Mouse (Mus musculus): ENCODE data around the gene Necab3. TPM values are rescaled to one million over a fixed set of nuclear protein-coding genes. Genes with fewer than 3 reads are reported as not detected.
A peak's percentile ranks its signal among the peaks of the same experiment; 100 is the strongest.

Gene Necab3
- polyA plus RNA-seq, 1 experiment: 0.46 TPM

- Histone ChIP-seq H3K27me3 (ENCODE audit: control insufficient read depth, insufficient read depth, insufficient read length) (no peaks in the 10 kb centered on the region), H3ac (ENCODE audit: control insufficient read depth, insufficient read length, low read depth) (no peak overlapping the region), H3K36me3 (ENCODE audit: control insufficient read depth, insufficient read depth) (peaks cover 20% of the 10 kb centered on the region), H3K79me3 (ENCODE audit: low read depth) (no peaks in the 10 kb centered on the region), H3K79me2 (ENCODE audit: control insufficient read depth, insufficient read depth) (no peaks in the 10 kb centered on the region), H3K4me3 (ENCODE audit: insufficient read depth, poor library complexity, severe bottlenecking) (no peak overlapping the region)
- TF ChIP-seq CEBPB (IDR thresholded peaks at IDR 0.05; ENCODE audit: low read depth) (no peak), MYOD1 (IDR thresholded peaks at IDR 0.05; ENCODE audit: control insufficient read depth, insufficient read length, low read depth) (no peak), MYOG (IDR thresholded peaks at IDR 0.05; ENCODE audit: control insufficient read depth, extremely low read depth, insufficient read length) (no peak), MAX (IDR thresholded peaks at IDR 0.05) (no peak), CTCF (IDR thresholded peaks at IDR 0.05; ENCODE audit: control insufficient read depth, insufficient read depth, insufficient read length) (no peak), USF1 (IDR thresholded peaks at IDR 0.05; ENCODE audit: low read depth) (no peak), FOSL1 (IDR thresholded peaks at IDR 0.05; ENCODE audit: insufficient read depth, low read length, poor library complexity, severe bottlenecking) (no peak)
Observed at GRCm38 (mm10) chr2:154557184-154557832, 1.4 kb downstream of the Necab3 start.

GRCm38 (mm10) chr2:154555235-154555634 is 3.5 kb downstream of the Necab3 start:
- H3K36me3 ChIP-seq (ENCODE audit: control insufficient read depth, insufficient read depth): peaks cover under 1% of the 10 kb centered on the region
- H3K79me3 ChIP-seq (ENCODE audit: low read depth): no peaks in the 10 kb centered on the region
- H3K27me3 ChIP-seq (ENCODE audit: control insufficient read depth, insufficient read depth, insufficient read length): no peaks in the 10 kb centered on the region
- H3K79me2 ChIP-seq (ENCODE audit: control insufficient read depth, insufficient read depth): no peaks in the 10 kb centered on the region
- TF ChIP-seq MAX (IDR thresholded peaks at IDR 0.05) (no peak), CEBPB (IDR thresholded peaks at IDR 0.05; ENCODE audit: low read depth) (no peak), FOSL1 (IDR thresholded peaks at IDR 0.05; ENCODE audit: insufficient read depth, low read length, poor library complexity, severe bottlenecking) (no peak), CTCF (IDR thresholded peaks at IDR 0.05; ENCODE audit: control insufficient read depth, insufficient read depth, insufficient read length) (no peak), MYOG (IDR thresholded peaks at IDR 0.05; ENCODE audit: control insufficient read depth, extremely low read depth, insufficient read length) (no peak), USF1 (IDR thresholded peaks at IDR 0.05; ENCODE audit: low read depth) (no peak), MYOD1 (IDR thresholded peaks at IDR 0.05; ENCODE audit: control insufficient read depth, insufficient read length, low read depth) (no peak)
- no peak overlapping the region for H3K4me3 ChIP-seq (ENCODE audit: insufficient read depth, poor library complexity, severe bottlenecking)
- no peak overlapping the region for H3ac ChIP-seq (ENCODE audit: control insufficient read depth, insufficient read length, low read depth)

- no peak overlapping the region for H3K4me3 ChIP-seq (ENCODE audit: insufficient read depth, poor library complexity, severe bottlenecking)
- no peak overlapping the region for H3ac ChIP-seq (ENCODE audit: control insufficient read depth, insufficient read length, low read depth)
- TF ChIP-seq CTCF (IDR thresholded peaks at IDR 0.05; ENCODE audit: control insufficient read depth, insufficient read depth, insufficient read length) (peak; percentile 35), MYOG (IDR thresholded peaks at IDR 0.05; ENCODE audit: control insufficient read depth, extremely low read depth, insufficient read length) (no peak)
Observed at GRCm38 (mm10) chr2:154552424-154552907, 6.2 kb downstream of the Necab3 start.

GRCm38 (mm10) chr2:154551927-154552326 is 6.8 kb downstream of the Necab3 start:
- H3K4me3 ChIP-seq (ENCODE audit: insufficient read depth, poor library complexity, severe bottlenecking): no peak overlapping the region
- TF ChIP-seq MYOD1 (IDR thresholded peaks at IDR 0.05; ENCODE audit: control insufficient read depth, insufficient read length, low read depth): no peak
- no peak for TF ChIP-seq CEBPB (IDR thresholded peaks at IDR 0.05; ENCODE audit: low read depth)
- no peak for TF ChIP-seq FOSL1 (IDR thresholded peaks at IDR 0.05; ENCODE audit: insufficient read depth, low read length, poor library complexity, severe bottlenecking)
- TF ChIP-seq MAX (IDR thresholded peaks at IDR 0.05): no peak
- TF ChIP-seq CTCF (IDR thresholded peaks at IDR 0.05; ENCODE audit: control insufficient read depth, insufficient read depth, insufficient read length): no peak
- no peaks in the 10 kb centered on the region for H3K27me3 ChIP-seq (ENCODE audit: control insufficient read depth, insufficient read depth, insufficient read length)
- H3K79me3 ChIP-seq (ENCODE audit: low read depth): no peaks in the 10 kb centered on the region
- no peak overlapping the region for H3ac ChIP-seq (ENCODE audit: control insufficient read depth, insufficient read length, low read depth)
- no peaks in the 10 kb centered on the region for H3K36me3 ChIP-seq (ENCODE audit: control insufficient read depth, insufficient read depth)
- H3K79me2 ChIP-seq (ENCODE audit: control insufficient read depth, insufficient read depth): no peaks in the 10 kb centered on the region

More at GRCm38 (mm10) chr2:154552424-154552907, 6.2 kb downstream of the Necab3 start:
- no peaks in the 10 kb centered on the region for H3K36me3 ChIP-seq (ENCODE audit: control insufficient read depth, insufficient read depth)
- no peaks in the 10 kb centered on the region for H3K79me3 ChIP-seq (ENCODE audit: low read depth)
- H3K27me3 ChIP-seq (ENCODE audit: control insufficient read depth, insufficient read depth, insufficient read length): no peaks in the 10 kb centered on the region
- H3K79me2 ChIP-seq (ENCODE audit: control insufficient read depth, insufficient read depth): no peaks in the 10 kb centered on the region

- H3ac ChIP-seq (ENCODE audit: control insufficient read depth, insufficient read length, low read depth): no peak within 1 kb of the TSS
- TF ChIP-seq CTCF (IDR thresholded peaks at IDR 0.05; ENCODE audit: control insufficient read depth, insufficient read depth, insufficient read length) (no peak), MYOG (IDR thresholded peaks at IDR 0.05; ENCODE audit: control insufficient read depth, extremely low read depth, insufficient read length) (no peak), FOSL1 (IDR thresholded peaks at IDR 0.05; ENCODE audit: insufficient read depth, low read length, poor library complexity, severe bottlenecking) (no peak), CEBPB (IDR thresholded peaks at IDR 0.05; ENCODE audit: low read depth) (no peak), USF1 (IDR thresholded peaks at IDR 0.05; ENCODE audit: low read depth) (no peak), MAX (IDR thresholded peaks at IDR 0.05) (no peak), MYOD1 (IDR thresholded peaks at IDR 0.05; ENCODE audit: control insufficient read depth, insufficient read length, low read depth) (no peak)
- H3K79me3 ChIP-seq (ENCODE audit: low read depth): no peaks in the 10 kb centered on the region
- no peaks in the 10 kb centered on the region for H3K27me3 ChIP-seq (ENCODE audit: control insufficient read depth, insufficient read depth, insufficient read length)
- no peak within 1 kb of the TSS for H3K4me3 ChIP-seq (ENCODE audit: insufficient read depth, poor library complexity, severe bottlenecking)
- no peaks in the 10 kb centered on the region for H3K79me2 ChIP-seq (ENCODE audit: control insufficient read depth, insufficient read depth)
- H3K36me3 ChIP-seq (ENCODE audit: control insufficient read depth, insufficient read depth): no peaks in the 10 kb centered on the region
Observed at GRCm38 (mm10) chr2:154551476-154551875, 7.2 kb downstream of the Necab3 start, which contains the start of gene Actl10. Actl10 (plus strand) TSS chr2:154551776.

- Histone ChIP-seq H3K27me3 (ENCODE audit: control insufficient read depth, insufficient read depth, insufficient read length) (no peaks in the 10 kb centered on the region), H3K4me3 (ENCODE audit: insufficient read depth, poor library complexity, severe bottlenecking) (no peak overlapping the region), H3K79me2 (ENCODE audit: control insufficient read depth, insufficient read depth) (no peaks in the 10 kb centered on the region), H3ac (ENCODE audit: control insufficient read depth, insufficient read length, low read depth) (no peak overlapping the region), H3K79me3 (ENCODE audit: low read depth) (no peaks in the 10 kb centered on the region), H3K36me3 (ENCODE audit: control insufficient read depth, insufficient read depth) (no peaks in the 10 kb centered on the region)
- TF ChIP-seq CTCF (IDR thresholded peaks at IDR 0.05; ENCODE audit: control insufficient read depth, insufficient read depth, insufficient read length): no peak
- no peak for TF ChIP-seq MYOG (IDR thresholded peaks at IDR 0.05; ENCODE audit: control insufficient read depth, extremely low read depth, insufficient read length)
- TF ChIP-seq MAX (IDR thresholded peaks at IDR 0.05): no peak
- no peak for TF ChIP-seq MYOD1 (IDR thresholded peaks at IDR 0.05; ENCODE audit: control insufficient read depth, insufficient read length, low read depth)
- TF ChIP-seq USF1 (IDR thresholded peaks at IDR 0.05; ENCODE audit: low read depth): no peak
- TF ChIP-seq CEBPB (IDR thresholded peaks at IDR 0.05; ENCODE audit: low read depth): no peak
- no peak for TF ChIP-seq FOSL1 (IDR thresholded peaks at IDR 0.05; ENCODE audit: insufficient read depth, low read length, poor library complexity, severe bottlenecking)
Observed at GRCm38 (mm10) chr2:154550937-154551336, 7.8 kb downstream of the Necab3 start.

Measured in C2C12 (cell line).